Mouse (Mus musculus) thymus, adult 2 months (tissue): ENCODE data around the gene Plxnd1.

ENCODE experiments used
- CTCF ChIP-seq: fragments of 200-500 bp; IDR thresholded peaks from 2 replicates; pipeline ENCODE4 v1.5.1; 2012; ENCODE audit warnings: mild to moderate bottlenecking, control low read depth, low read length, moderate library complexity, borderline replicate concordance; ENCODE audit not compliant: control insufficient read depth, poor library complexity, insufficient read depth; ENCODE audit errors: extremely low read depth
- POLR2A ChIP-seq: fragments of 200-500 bp; IDR thresholded peaks from 2 replicates; pipeline ENCODE4 v1.6.1; 2012; ENCODE audit warnings: mild to moderate bottlenecking, low read length, control low read depth, moderate library complexity; ENCODE audit not compliant: control insufficient read depth, poor library complexity, insufficient read depth; ENCODE audit errors: extremely low read depth

DNA sequence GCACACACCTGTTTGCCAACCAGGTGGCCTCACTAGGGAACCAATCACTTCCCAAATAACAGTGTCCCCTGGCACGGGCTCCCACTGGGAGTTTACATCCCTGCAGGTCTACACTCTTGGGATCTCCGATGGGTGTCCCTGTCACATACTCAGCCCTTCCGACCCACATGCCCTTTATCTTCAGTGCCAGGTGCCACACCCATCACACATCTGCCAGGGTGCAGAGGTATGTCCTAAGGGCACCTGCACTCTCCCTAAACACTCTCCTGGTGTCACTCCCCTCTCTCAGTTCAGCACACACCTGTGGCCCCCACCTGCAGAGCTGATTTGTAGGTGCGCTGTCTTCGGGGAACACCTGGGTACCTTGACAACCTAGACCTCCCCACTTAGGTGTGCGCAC, 1.8 kb downstream of the Plxnd1 start:
- TF ChIP-seq POLR2A, result no peak
- peak; percentile 7; the same call in 1 of the 2 replicates for TF ChIP-seq CTCF
